ENCODE assay signal across 8 mouse cellular contexts in genomic region chr11:90638312-90638830, GRCm38 (mm10). TPM values are rescaled to one million over a fixed set of nuclear protein-coding genes. Genes with fewer than 3 reads are reported as not detected.
DNase-seq lines count a peak whose midpoint lies in the region; ATAC-seq and TF ChIP-seq lines count a peak whose summit lies in the region.

No protein-coding gene starts in this region.

- DNase-seq in left cerebral cortex, adult 2 months (ENCODE audit: extremely low spot score in 1 of 2, low spot score in 2 of 2) = no peak
- DNase-seq in left cerebral cortex, adult 8-10 months (ENCODE audit: low spot score in 2 of 2) = no peak
- no peak for DNase-seq in Patski (ENCODE audit: low read depth, low spot score)
- DNase-seq in kidney, postnatal 10 days = peak; percentile 69
- DNase-seq in yolk sac, embryonic 10.5 days (ENCODE audit: low spot score) = no peak

- H3K36me3 ChIP-seq in heart, embryonic 13.5 days = peaks cover 26% of the 10 kb centered on the region

- in situ Hi-C loops in Patski (cut with MboI; ENCODE audit: low pct_unique_long_range_greater_than_20kb) = no loop called here

- peaks cover 29% of the 10 kb centered on the region for H3K4me1 ChIP-seq in heart, embryonic 13.5 days

- H3K27ac ChIP-seq in left cerebral cortex, adult 2 months = peak overlapping the region; percentile 93
- peak overlapping the region; percentile 95 for H3K27ac ChIP-seq in heart, embryonic 13.5 days (replicated peaks)

- CTCF ChIA-PET in Patski (lab: Charles Lee) = no interaction called here

- POLR2A ChIA-PET in Patski (lab: Charles Lee) = no interaction called here

- TF ChIP-seq CTCF in left cerebral cortex, adult 2 months (IDR thresholded peaks at IDR 0.05) = no peak
- no peak for TF ChIP-seq CTCF in Patski (IDR thresholded peaks at IDR 0.05)

- H3K4me3 ChIP-seq in left cerebral cortex, adult 2 months = peak overlapping the region; percentile 96
- H3K4me3 ChIP-seq in heart, embryonic 13.5 days = peak overlapping the region; percentile 97

- intact Hi-C loops in left cerebral cortex, adult 2 months (cut with DNase I) = no loop called here

- peak overlapping the region; percentile 83 for H3K4me2 ChIP-seq in heart, embryonic 13.5 days

- peak; percentile 62 for ATAC-seq in Patski
- ATAC-seq in common myeloid progenitor, adult 5-6 weeks (replicated peaks; ENCODE audit: low read depth, poor library complexity, severe bottlenecking) = 0 out of 2 replicates have a peak, but pooled peaks have one; percentile 10
- ATAC-seq in heart, embryonic 13.5 days (ENCODE audit: extremely low read depth, insufficient number of reproducible peaks, low FRiP score, low TSS enrichment) = peak; percentile 37; the same call in 1 of the 2 replicates
- peak; percentile 25 for ATAC-seq in megakaryocyte progenitor cell, adult 5-6 weeks (replicated peaks; ENCODE audit: poor library complexity)

- no peaks in the 10 kb centered on the region for H3K27me3 ChIP-seq in Patski
- no peaks in the 10 kb centered on the region for H3K27me3 ChIP-seq in heart, embryonic 13.5 days (replicated peaks)

- H3K9me3 ChIP-seq in heart, embryonic 13.5 days = no peaks in the 10 kb centered on the region

- WGBS in heart, embryonic 13.5 days = under 1% methylated on average over 54 of the region's 54 CpGs

- H3K9ac ChIP-seq in heart, embryonic 13.5 days = peak overlapping the region; percentile 93

RNA-seq across cellular contexts. Expression of gene Cox11, which starts 0.4 kb away (rescaled TPM):
- 10 to 100 TPM; 26.7 to 32.5 TPM for total RNA-seq in left cerebral cortex, adult 2 months (2021)
- total RNA-seq in left cerebral cortex, adult 8-10 months (2022) = 10 to 100 TPM; 23.0 to 26.7 (median 26.1) TPM
- polyA plus RNA-seq in Patski (2021) = 22.4 TPM
- 14.7 and 36.2 TPM in 2 replicates for total RNA-seq in common myeloid progenitor, adult 5-6 weeks (2017)
- 33.5 and 37.1 TPM in 2 replicates for polyA plus RNA-seq in heart, embryonic 13.5 days (2015; fragmentation: Nextera tagmentation; extraction: Ambion mirVana)
- 29.9 and 35.5 TPM in 2 replicates for total RNA-seq in megakaryocyte progenitor cell, adult 5-6 weeks (2015)
- 15.5 and 17.2 TPM in 2 replicates for total RNA-seq in megakaryocyte progenitor cell, adult 5-6 weeks (2017)

RNA-seq across cellular contexts. Expression of gene Stxbp4, which starts 0.5 kb away (rescaled TPM):
- 10 to 100 TPM; 12.3 to 13.0 TPM for total RNA-seq in left cerebral cortex, adult 2 months (2021)
- 10 to 100 TPM in 3 of 4 experiments, 1 to 10 TPM in 1; 9.5 to 13.4 (median 11.2) TPM for total RNA-seq in left cerebral cortex, adult 8-10 months (2022)
- 21.3 TPM for polyA plus RNA-seq in Patski (2021)
- total RNA-seq in common myeloid progenitor, adult 5-6 weeks (2017) = 9.0 and 9.1 TPM in 2 replicates
- 12.0 and 12.4 TPM in 2 replicates for polyA plus RNA-seq in heart, embryonic 13.5 days (2015; fragmentation: Nextera tagmentation; extraction: Ambion mirVana)
- total RNA-seq in megakaryocyte progenitor cell, adult 5-6 weeks (2015) = 5.0 and 7.4 TPM in 2 replicates
- 2.7 and 4.4 TPM in 2 replicates for total RNA-seq in megakaryocyte progenitor cell, adult 5-6 weeks (2017)

RNA-seq across cellular contexts. Expression of gene Tom1l1, which starts 49.8 kb away (rescaled TPM):
- 10 to 100 TPM; 28.4 to 30.0 TPM for total RNA-seq in left cerebral cortex, adult 2 months (2021)
- 10 to 100 TPM; 30.8 to 33.9 (median 31.5) TPM for total RNA-seq in left cerebral cortex, adult 8-10 months (2022)
- polyA plus RNA-seq in Patski (2021) = 36.7 TPM
- total RNA-seq in common myeloid progenitor, adult 5-6 weeks (2017) = 39.1 and 44.7 TPM in 2 replicates
- polyA plus RNA-seq in heart, embryonic 13.5 days (2015; fragmentation: Nextera tagmentation; extraction: Ambion mirVana) = 29.3 and 37.8 TPM in 2 replicates
- 7.9 and 10.2 TPM in 2 replicates for total RNA-seq in megakaryocyte progenitor cell, adult 5-6 weeks (2015)
- total RNA-seq in megakaryocyte progenitor cell, adult 5-6 weeks (2017) = 9.8 and 15.6 TPM in 2 replicates

Comparison
In these comparisons a context has a peak if more than half of its experiments do, and no peak if none do; other contexts are left out.
1. ATAC-seq: peak in every context shown above with its lines; median percentile 62 in Patski; 37 in heart, embryonic 13.5 days; 25 in megakaryocyte progenitor cell, adult 5-6 weeks; 10 in common myeloid progenitor, adult 5-6 weeks.